Mouse (Mus musculus): ENCODE data around the gene Cpt1c. TPM values are rescaled to one million over a fixed set of nuclear protein-coding genes. Genes with fewer than 3 reads are reported as not detected.

Gene Cpt1c
- total RNA-seq, 1 experiment from 2014 or later, result 0.20 TPM

GRCm38 (mm10) chr7:45005321-45005992, 30.8 kb upstream of the Cpt1c start:
- no peak for ATAC-seq (replicated peaks in 1 of 2; ENCODE audit: insufficient read depth in 1 of 2, low FRiP score in 2 of 2, low TSS enrichment in 1 of 2, low read depth in 1 of 2, poor library complexity in 2 of 2, severe bottlenecking in 2 of 2)

GRCm38 (mm10) chr7:45004546-45004945, 29.9 kb upstream of the Cpt1c start:
- peak; percentile 56 to 79 for ATAC-seq (replicated peaks in 1 of 2; ENCODE audit: insufficient read depth in 1 of 2, low FRiP score in 2 of 2, low TSS enrichment in 1 of 2, low read depth in 1 of 2, poor library complexity in 2 of 2, severe bottlenecking in 2 of 2)

GRCm38 (mm10) chr7:45002440-45002839, 27.8 kb upstream of the Cpt1c start:
- no peak for ATAC-seq (replicated peaks in 1 of 2; ENCODE audit: insufficient read depth in 1 of 2, low FRiP score in 2 of 2, low TSS enrichment in 1 of 2, low read depth in 1 of 2, poor library complexity in 2 of 2, severe bottlenecking in 2 of 2)

GRCm38 (mm10) chr7:45000539-45001114, 26.0 kb upstream of the Cpt1c start:
- ATAC-seq (replicated peaks in 1 of 2; ENCODE audit: insufficient read depth in 1 of 2, low FRiP score in 2 of 2, low TSS enrichment in 1 of 2, low read depth in 1 of 2, poor library complexity in 2 of 2, severe bottlenecking in 2 of 2), result no peak

GRCm38 (mm10) chr7:44999753-45000152, 25.1 kb upstream of the Cpt1c start:
- ATAC-seq (replicated peaks in 1 of 2; ENCODE audit: insufficient read depth in 1 of 2, low FRiP score in 2 of 2, low TSS enrichment in 1 of 2, low read depth in 1 of 2, poor library complexity in 2 of 2, severe bottlenecking in 2 of 2), result no peak

- ATAC-seq (replicated peaks in 1 of 2; ENCODE audit: insufficient read depth in 1 of 2, low FRiP score in 2 of 2, low TSS enrichment in 1 of 2, low read depth in 1 of 2, poor library complexity in 2 of 2, severe bottlenecking in 2 of 2), result peak; percentile 14 to 17
Measured at GRCm38 (mm10) chr7:44998501-44998955, 23.9 kb upstream of the Cpt1c start, which contains the start of gene Bcl2l12. Gene Bcl2l12, minus strand, starts transcription at chr7:44998712.

GRCm38 (mm10) chr7:44997940-44998428, 23.3 kb upstream of the Cpt1c start:
- ATAC-seq (replicated peaks in 1 of 2; ENCODE audit: insufficient read depth in 1 of 2, low FRiP score in 2 of 2, low TSS enrichment in 1 of 2, low read depth in 1 of 2, poor library complexity in 2 of 2, severe bottlenecking in 2 of 2), result 0 out of 4 replicates have a peak, but pooled peaks of 1 of the 2 experiments have one; percentile 1

GRCm38 (mm10) chr7:44997231-44997939, 22.7 kb upstream of the Cpt1c start, which contains the start of gene Irf3:
Gene Irf3, plus strand, starts transcription at chr7:44997648.
- ATAC-seq (replicated peaks in 1 of 2; ENCODE audit: insufficient read depth in 1 of 2, low FRiP score in 2 of 2, low TSS enrichment in 1 of 2, low read depth in 1 of 2, poor library complexity in 2 of 2, severe bottlenecking in 2 of 2), result peak; percentile 89 to 91

GRCm38 (mm10) chr7:44996672-44997071, 22.0 kb upstream of the Cpt1c start:
- ATAC-seq (replicated peaks in 1 of 2; ENCODE audit: insufficient read depth in 1 of 2, low FRiP score in 2 of 2, low TSS enrichment in 1 of 2, low read depth in 1 of 2, poor library complexity in 2 of 2, severe bottlenecking in 2 of 2), result no peak

GRCm38 (mm10) chr7:44986879-44987718, 12.4 kb upstream of the Cpt1c start:
- peak; percentile 4 to 10; a peak in 1 of 4 replicates for ATAC-seq (replicated peaks in 1 of 2; ENCODE audit: insufficient read depth in 1 of 2, low FRiP score in 2 of 2, low TSS enrichment in 1 of 2, low read depth in 1 of 2, poor library complexity in 2 of 2, severe bottlenecking in 2 of 2)

GRCm38 (mm10) chr7:44986192-44986878, 11.7 kb upstream of the Cpt1c start, which contains the start of gene Prmt1:
Gene Prmt1, minus strand, starts transcription at chr7:44986568.
- peak; percentile 89 to 90 for ATAC-seq (replicated peaks in 1 of 2; ENCODE audit: insufficient read depth in 1 of 2, low FRiP score in 2 of 2, low TSS enrichment in 1 of 2, low read depth in 1 of 2, poor library complexity in 2 of 2, severe bottlenecking in 2 of 2)

- no peak; a peak in 1 of 4 replicates for ATAC-seq (replicated peaks in 1 of 2; ENCODE audit: insufficient read depth in 1 of 2, low FRiP score in 2 of 2, low TSS enrichment in 1 of 2, low read depth in 1 of 2, poor library complexity in 2 of 2, severe bottlenecking in 2 of 2)
Measured at GRCm38 (mm10) chr7:44985595-44986191, 11.0 kb upstream of the Cpt1c start.

- no peak for ATAC-seq (replicated peaks in 1 of 2; ENCODE audit: insufficient read depth in 1 of 2, low FRiP score in 2 of 2, low TSS enrichment in 1 of 2, low read depth in 1 of 2, poor library complexity in 2 of 2, severe bottlenecking in 2 of 2)
Measured at GRCm38 (mm10) chr7:44984833-44985164, 10.1 kb upstream of the Cpt1c start.

- no peak for ATAC-seq (replicated peaks in 1 of 2; ENCODE audit: insufficient read depth in 1 of 2, low FRiP score in 2 of 2, low TSS enrichment in 1 of 2, low read depth in 1 of 2, poor library complexity in 2 of 2, severe bottlenecking in 2 of 2)
Measured at GRCm38 (mm10) chr7:44983944-44984832, 9.5 kb upstream of the Cpt1c start.

- ATAC-seq (replicated peaks in 1 of 2; ENCODE audit: insufficient read depth in 1 of 2, low FRiP score in 2 of 2, low TSS enrichment in 1 of 2, low read depth in 1 of 2, poor library complexity in 2 of 2, severe bottlenecking in 2 of 2), result peak; percentile 30 to 36; a peak in 2 of 4 replicates
Measured at GRCm38 (mm10) chr7:44983085-44983484, 8.4 kb upstream of the Cpt1c start.
